Mouse (Mus musculus) natural killer cell, adult 2 months (primary cell): ENCODE measurements around the gene Cadm2.

Experiments used
- DNase-seq, 2 experiments: peaks; one replicate each; pipeline ENCODE4 v3.0.0; 2022; ENCODE audit warnings: low spot score in 2 of 2

The Cadm2 gene

GRCm38 (mm10) chr16:67162211-67162790 lies 458.4 kb downstream of the Cadm2 start:
- DNase-seq, result no peak

GRCm38 (mm10) chr16:67124811-67125210 lies 495.9 kb downstream of the Cadm2 start:
- DNase-seq, result no peak

- DNase-seq, result no peak
These were observed 498.2 kb downstream of the Cadm2 start for GRCm38 (mm10) chr16:67122532-67122931.

GRCm38 (mm10) chr16:67121781-67122180 lies 498.9 kb downstream of the Cadm2 start:
- no peak for DNase-seq

- DNase-seq, result no peak
These were observed 514.1 kb downstream of the Cadm2 start for GRCm38 (mm10) chr16:67106478-67107061.

GRCm38 (mm10) chr16:67096706-67097105 lies 524.0 kb downstream of the Cadm2 start:
- DNase-seq, result no peak

- no peak for DNase-seq
These were observed 524.8 kb downstream of the Cadm2 start for GRCm38 (mm10) chr16:67095916-67096315.

- DNase-seq, result no peak
These were observed 531.0 kb downstream of the Cadm2 start for GRCm38 (mm10) chr16:67089747-67090146.

GRCm38 (mm10) chr16:67079318-67079717 lies 541.4 kb downstream of the Cadm2 start:
- no peak for DNase-seq

- DNase-seq, result no peak
These were observed 544.4 kb downstream of the Cadm2 start for GRCm38 (mm10) chr16:67076169-67076895.

GRCm38 (mm10) chr16:67068461-67068860 lies 552.2 kb downstream of the Cadm2 start:
- no peak for DNase-seq

GRCm38 (mm10) chr16:67030918-67031317 lies 589.8 kb downstream of the Cadm2 start:
- DNase-seq, result no peak

GRCm38 (mm10) chr16:67019856-67020255 lies 600.9 kb downstream of the Cadm2 start:
- DNase-seq, result no peak

GRCm38 (mm10) chr16:67017710-67018109 lies 603.0 kb downstream of the Cadm2 start:
- no peak for DNase-seq

- no peak for DNase-seq
These were observed 617.5 kb downstream of the Cadm2 start for GRCm38 (mm10) chr16:67003161-67003560.

- DNase-seq, result no peak
These were observed 619.0 kb downstream of the Cadm2 start for GRCm38 (mm10) chr16:67001707-67002106.

GRCm38 (mm10) chr16:66997461-66997860 lies 623.2 kb downstream of the Cadm2 start:
- no peak for DNase-seq

GRCm38 (mm10) chr16:66987741-66988140 lies 633.0 kb downstream of the Cadm2 start:
- DNase-seq, result no peak

- DNase-seq, result no peak
These were observed 633.8 kb downstream of the Cadm2 start for GRCm38 (mm10) chr16:66986879-66987278.

GRCm38 (mm10) chr16:66970912-66971311 lies 649.8 kb downstream of the Cadm2 start:
- no peak for DNase-seq

- no peak for DNase-seq
These were observed 651.1 kb downstream of the Cadm2 start for GRCm38 (mm10) chr16:66969520-66970144.

GRCm38 (mm10) chr16:66968336-66968735 lies 652.4 kb downstream of the Cadm2 start:
- no peak for DNase-seq

- DNase-seq, result no peak
These were observed 653.0 kb downstream of the Cadm2 start for GRCm38 (mm10) chr16:66967686-66968085.
